Mouse (Mus musculus): ENCODE results near the gene Bcor.

Bcor gene

GRCm38 (mm10) chrX:12159981-12160656, at the start of gene Bcor:
Gene Bcor (minus strand): TSS chrX:12160355.
- DNase-seq (ENCODE audit: low read depth): no peak

- no peak for DNase-seq (ENCODE audit: low read depth)
Measured at GRCm38 (mm10) chrX:12202951-12203350, 42.8 kb upstream of the Bcor start.

DNA sequence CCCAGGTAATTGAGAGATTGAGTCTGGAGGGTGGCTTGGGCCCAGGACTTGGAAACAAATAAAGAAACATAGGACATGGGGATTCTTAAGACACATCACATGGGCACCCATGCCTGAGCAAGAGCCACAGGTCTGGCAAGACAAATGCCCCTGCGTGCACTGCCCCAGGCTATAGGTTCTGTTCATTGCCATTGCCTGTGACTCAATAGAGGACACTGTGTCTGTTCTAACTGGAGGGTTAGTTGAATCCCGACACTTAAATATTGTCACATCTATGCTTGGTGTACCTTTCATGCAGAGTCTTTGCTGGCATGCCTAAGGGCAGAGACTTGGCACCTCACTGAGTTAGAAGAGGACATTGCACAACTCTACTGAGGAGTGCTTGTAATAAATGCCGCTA, 41.0 kb upstream of the Bcor start:
- no peak for DNase-seq (ENCODE audit: low read depth)

- DNase-seq (ENCODE audit: low read depth): no peak
Measured at GRCm38 (mm10) chrX:12195234-12195919, 35.2 kb upstream of the Bcor start.

- no peak for DNase-seq (ENCODE audit: low read depth)
Measured at GRCm38 (mm10) chrX:12192343-12192742, 32.2 kb upstream of the Bcor start.

DNA sequence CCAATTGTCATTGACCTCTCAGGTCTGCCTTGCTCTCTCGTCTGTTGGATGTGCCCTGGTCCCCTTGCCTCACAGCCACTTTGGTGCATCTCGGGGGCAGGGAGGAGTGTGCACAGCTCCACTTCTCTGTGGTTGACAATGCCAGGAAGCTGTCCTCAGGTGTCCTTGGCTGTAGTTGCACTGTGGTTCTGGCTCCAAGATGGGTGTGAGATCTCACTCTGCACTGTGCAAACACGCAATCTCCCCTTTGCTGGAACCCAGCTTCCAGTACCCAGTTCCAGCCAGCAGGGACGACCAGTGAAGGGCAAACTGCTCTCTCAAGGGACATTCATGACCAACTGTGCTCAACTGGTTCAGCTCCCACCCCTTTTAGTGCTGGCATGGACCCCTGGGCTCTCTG, 29.4 kb upstream of the Bcor start:
- no peak for DNase-seq (ENCODE audit: low read depth)

DNA sequence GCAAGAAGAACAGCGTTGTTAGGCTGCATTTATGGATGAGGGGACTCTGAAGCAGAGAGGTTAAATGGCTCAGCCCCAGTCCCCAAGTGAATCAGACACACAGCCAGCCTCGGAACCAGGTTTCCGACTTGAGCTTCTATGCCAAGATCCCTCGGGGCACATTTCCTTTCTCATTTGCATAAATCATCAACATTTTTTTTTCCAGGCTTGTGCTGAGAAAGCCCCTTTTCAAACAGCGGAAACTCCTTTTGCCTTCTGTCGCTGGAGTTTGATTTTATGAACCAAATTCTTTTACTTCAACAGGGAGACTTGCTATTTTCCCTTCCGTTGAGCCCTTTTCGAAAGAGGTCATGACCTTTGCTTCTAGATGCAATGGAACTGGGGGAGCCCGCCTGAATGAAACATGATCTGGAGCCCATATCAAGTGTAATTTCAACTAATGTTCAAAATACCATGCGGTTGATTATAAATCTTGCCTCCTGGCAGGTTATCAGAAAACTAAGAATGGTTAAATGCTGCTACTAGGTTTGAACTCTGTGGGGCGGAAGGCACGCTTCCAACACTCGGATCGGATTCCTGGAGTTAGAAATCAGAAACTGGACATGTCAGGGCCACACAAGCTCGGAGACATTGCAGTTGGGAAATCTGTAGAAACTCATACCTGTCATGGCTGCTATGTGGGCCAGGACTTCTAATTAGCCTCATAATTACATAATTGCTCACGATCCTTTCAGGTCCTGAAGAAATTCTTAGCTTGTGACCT, 15.2 kb upstream of the Bcor start:
- DNase-seq (ENCODE audit: low read depth): no peak

GRCm38 (mm10) chrX:12170128-12170527, 10.0 kb upstream of the Bcor start:
- DNase-seq (ENCODE audit: low read depth): no peak

- no peak for DNase-seq (ENCODE audit: low read depth)
Measured at GRCm38 (mm10) chrX:12164591-12165529, 4.7 kb upstream of the Bcor start.

GRCm38 (mm10) chrX:12159534-12159881, 647 bp downstream of the Bcor start:
- DNase-seq (ENCODE audit: low read depth): no peak

GRCm38 (mm10) chrX:12158821-12159533, 1.2 kb downstream of the Bcor start:
- no peak for DNase-seq (ENCODE audit: low read depth)

- DNase-seq (ENCODE audit: low read depth): no peak
Measured at GRCm38 (mm10) chrX:12158244-12158820, 1.8 kb downstream of the Bcor start.

DNA sequence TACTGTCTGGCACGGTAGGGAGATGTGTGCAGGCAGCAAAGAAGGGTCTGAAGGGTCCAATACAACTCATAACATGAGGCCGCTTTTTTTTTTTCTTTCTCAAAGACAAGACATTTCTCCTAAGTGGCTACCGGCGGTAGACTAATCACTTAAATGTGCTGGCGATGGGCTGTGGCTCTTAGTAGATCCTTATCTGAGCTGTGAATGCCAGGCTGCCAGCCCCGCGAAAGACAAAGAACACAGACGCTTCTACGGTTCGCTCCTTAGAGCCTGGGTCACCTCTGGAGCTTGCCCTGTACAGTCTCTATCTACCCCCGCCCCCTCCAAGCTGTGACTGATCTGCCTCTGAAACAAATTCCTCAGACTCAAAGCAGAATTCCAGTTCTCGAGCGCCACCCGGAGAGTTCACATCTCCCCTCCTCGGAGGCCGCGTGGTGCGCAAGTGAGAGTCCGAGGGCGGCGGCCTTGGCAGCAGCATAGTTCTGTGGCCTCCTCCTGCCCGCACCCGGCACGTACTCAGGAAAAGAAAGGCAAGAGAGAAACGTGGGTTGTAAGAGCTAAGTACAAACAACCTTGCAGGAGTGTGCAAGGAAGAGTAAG, 2.7 kb downstream of the Bcor start:
- no peak for DNase-seq (ENCODE audit: low read depth)

DNA sequence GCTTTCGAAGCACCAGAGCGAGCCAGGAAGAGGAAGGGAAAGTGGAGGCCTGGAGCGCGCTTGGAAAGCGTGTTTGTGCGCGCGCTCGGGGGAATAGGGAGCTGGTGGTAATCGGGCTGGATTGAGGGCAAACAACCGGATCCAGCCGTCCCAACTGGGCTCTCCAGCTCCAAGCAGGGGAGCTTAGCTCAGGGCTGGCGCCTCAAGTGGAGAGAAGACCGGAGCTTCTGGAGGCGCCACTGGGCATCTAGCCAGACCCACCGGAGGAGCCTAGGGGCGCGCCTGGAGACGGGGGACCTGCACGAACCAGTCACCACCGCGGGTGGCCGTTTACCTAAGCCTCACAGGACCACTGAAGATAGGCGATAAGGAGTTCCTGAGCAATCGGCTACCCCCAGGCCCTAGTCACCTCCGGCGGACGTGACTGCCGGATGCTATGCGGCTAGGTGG, 4.3 kb downstream of the Bcor start:
- DNase-seq (ENCODE audit: low read depth): no peak

GRCm38 (mm10) chrX:12155068-12155840, 4.9 kb downstream of the Bcor start:
- DNase-seq (ENCODE audit: low read depth): no peak

DNA sequence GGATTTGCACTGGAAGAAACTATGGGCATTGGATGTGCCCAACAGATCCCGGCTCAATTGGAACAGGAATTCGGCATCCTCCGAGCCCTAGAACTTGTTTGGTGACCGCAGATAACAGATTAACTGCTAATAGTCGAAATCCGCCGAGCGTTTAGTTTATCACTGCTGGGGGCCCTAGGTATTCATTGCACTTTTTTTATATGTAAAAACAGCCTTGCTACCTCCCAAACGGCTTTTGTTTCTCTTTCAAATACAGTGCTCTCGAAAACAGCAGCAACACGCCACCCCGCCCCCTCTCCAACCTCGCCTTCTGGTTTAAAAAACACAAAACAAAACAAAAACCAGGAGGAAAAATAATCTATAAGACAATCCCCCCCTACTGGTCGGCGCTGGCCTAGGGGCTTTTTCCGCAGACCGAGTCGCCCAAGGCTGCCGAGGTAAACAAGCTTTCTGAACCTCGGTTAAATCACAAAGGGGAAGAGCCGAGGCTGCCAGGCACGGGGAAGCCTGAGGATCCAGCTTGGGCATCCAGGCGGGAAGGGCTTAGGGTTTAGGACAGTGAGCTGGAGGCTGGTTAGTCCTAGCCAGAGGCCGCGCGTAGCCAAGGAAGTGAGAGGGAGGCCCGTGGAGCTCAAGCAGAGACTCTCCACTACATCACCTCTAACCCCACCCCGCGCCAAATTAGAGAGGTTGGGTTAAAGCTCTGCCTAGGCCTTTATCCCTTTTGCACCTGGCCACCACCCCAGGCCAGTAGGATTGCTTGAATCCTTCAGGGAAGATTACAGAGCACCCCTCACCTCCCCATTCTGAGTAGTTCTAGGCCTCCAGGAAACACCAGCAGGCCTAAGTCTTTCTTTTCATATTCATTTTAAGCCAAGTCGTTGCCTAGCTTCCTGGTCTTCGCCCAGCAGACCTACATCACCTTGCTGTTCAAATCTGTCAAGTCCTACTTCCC, 6.7 kb downstream of the Bcor start:
- DNase-seq (ENCODE audit: low read depth): no peak

- DNase-seq (ENCODE audit: low read depth): no peak
Measured at GRCm38 (mm10) chrX:12151996-12152904, 7.9 kb downstream of the Bcor start.
